9 mouse cellular contexts compared by ENCODE assay signal in the genomic region with DNA sequence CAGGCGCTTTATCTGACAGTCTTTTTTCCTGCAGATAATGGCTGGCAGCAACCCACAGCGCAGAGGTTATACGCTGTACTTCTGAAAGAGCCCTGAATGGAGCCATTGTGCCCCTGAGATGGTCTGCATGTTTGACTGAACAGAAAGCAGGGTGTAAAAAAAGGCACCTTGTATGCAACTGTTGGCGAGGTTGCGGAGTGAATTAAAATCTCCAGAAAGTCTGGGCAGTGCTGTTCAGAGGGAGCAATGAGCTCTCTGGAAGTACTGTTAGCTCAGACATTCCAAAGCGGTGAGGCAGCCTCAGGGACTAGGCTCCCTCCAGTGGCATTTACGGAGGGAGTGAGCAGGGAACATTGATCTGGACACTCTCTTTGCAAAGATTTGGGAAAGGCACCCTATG. TPM values are rescaled to one million over a fixed set of nuclear protein-coding genes. Genes with fewer than 3 reads are reported as not detected.
DNase-seq lines count a peak whose midpoint lies in the region; ATAC-seq and TF ChIP-seq lines count a peak whose summit lies in the region.
"Had no signal": no experiment of that assay in that cellular context is flagged by ENCODE, and none has a peak within 500 bp of the region (broad histone marks: within the 10 kb centered on the region; RNA-seq: fewer than 3 reads in every experiment).

No protein-coding gene starts in this region.

- 25% methylated on average over 7 of the region's 7 CpGs for WGBS in embryonic facial prominence, embryonic 14.5 days
- 15% methylated on average over 7 of the region's 7 CpGs for WGBS in heart, embryonic 16.5 days
- 28% methylated on average over 7 of the region's 7 CpGs for WGBS in lung, embryonic 14.5 days
- 24% methylated on average over 7 of the region's 7 CpGs for WGBS in small intestine, adult 2 months

- no peak for TF ChIP-seq POLR2A in small intestine, adult 2 months (IDR thresholded peaks at IDR 0.05; ENCODE audit: low read depth, low read length)

- H3K4me3 ChIP-seq in embryonic facial prominence, embryonic 14.5 days (ENCODE audit: low read depth, low read length), result no peak overlapping the region
- H3K4me3 ChIP-seq in heart, embryonic 16.5 days (ENCODE audit: low read length), result peak overlapping the region; percentile 31
- no peak overlapping the region for H3K4me3 ChIP-seq in lung, embryonic 14.5 days (ENCODE audit: low read depth, low read length)
- H3K4me3 ChIP-seq in small intestine, adult 2 months (ENCODE audit: low read depth, low read length), result no peak overlapping the region

- peak; percentile 32 for DNase-seq in kidney, postnatal 10 days
- no peak for DNase-seq in kidney, adult 8-10 months
- DNase-seq in embryonic facial prominence, embryonic 14.5 days (ENCODE audit: low spot score), result peak; percentile 77
- DNase-seq in lung, embryonic 14.5 days, result peak; percentile 72
- DNase-seq in frontal cortex, postnatal 36 days (ENCODE audit: low spot score in 2 of 2), result no peak

- H3K36me3 ChIP-seq in embryonic facial prominence, embryonic 14.5 days (ENCODE audit: control insufficient read depth, insufficient read depth, low read length), result no peaks in the 10 kb centered on the region
- no peaks in the 10 kb centered on the region for H3K36me3 ChIP-seq in heart, embryonic 16.5 days (ENCODE audit: control insufficient read depth, insufficient read depth)
- H3K36me3 ChIP-seq in lung, embryonic 14.5 days (ENCODE audit: insufficient read depth), result no peaks in the 10 kb centered on the region
- H3K36me3 ChIP-seq in small intestine, adult 2 months (ENCODE audit: control insufficient read depth, insufficient read depth, low read length), result no peaks in the 10 kb centered on the region

- H3K27me3 ChIP-seq in embryonic facial prominence, embryonic 14.5 days (replicated peaks; ENCODE audit: control insufficient read depth, insufficient read depth, low read length), result peaks cover 21% of the 10 kb centered on the region
- H3K27me3 ChIP-seq in heart, embryonic 16.5 days (ENCODE audit: control insufficient read depth, insufficient read depth, low read length), result no peaks in the 10 kb centered on the region
- H3K27me3 ChIP-seq in lung, embryonic 14.5 days (ENCODE audit: insufficient read depth, low read length), result peaks cover 16% of the 10 kb centered on the region; the same call in 1 of the 2 replicates
- no peaks in the 10 kb centered on the region for H3K27me3 ChIP-seq in small intestine, adult 2 months (ENCODE audit: control insufficient read depth, insufficient read depth, low read length)

- peak overlapping the region; percentile 39; the same call in 1 of the 2 replicates for H3K4me2 ChIP-seq in embryonic facial prominence, embryonic 14.5 days (ENCODE audit: low read depth, low read length)
- peak overlapping the region; percentile 56 for H3K4me2 ChIP-seq in heart, embryonic 16.5 days (ENCODE audit: low read depth, low read length)
- peak overlapping the region; percentile 43; the same call in 1 of the 2 replicates for H3K4me2 ChIP-seq in lung, embryonic 14.5 days

- no peak overlapping the region for H3K9ac ChIP-seq in embryonic facial prominence, embryonic 14.5 days (ENCODE audit: low read depth, low read length)
- H3K9ac ChIP-seq in heart, embryonic 16.5 days (ENCODE audit: low read length), result 0 out of 2 replicates have a peak overlapping the region, but pooled peaks have one; percentile 8
- no peak overlapping the region for H3K9ac ChIP-seq in lung, embryonic 14.5 days

- ATAC-seq in embryonic facial prominence, embryonic 14.5 days (ENCODE audit: low read depth), result peak; percentile 46; the same call in 1 of the 2 replicates
- peak; percentile 59 for ATAC-seq in heart, embryonic 16.5 days (replicated peaks; ENCODE audit: extremely low read depth, insufficient read depth, low FRiP score)
- ATAC-seq in lung, embryonic 14.5 days (ENCODE audit: insufficient read depth), result peak; percentile 61; the same call in 1 of the 2 replicates
- ATAC-seq in megakaryocyte progenitor cell, adult 5-6 weeks (replicated peaks; ENCODE audit: poor library complexity), result no peak

- TF ChIP-seq CTCF in lung, embryonic 14.5 days (IDR thresholded peaks at IDR 0.05; ENCODE audit: low read depth), result peak; percentile 33; the same call in 1 of the 2 replicates
- peak; percentile 27; the same call in 1 of the 2 replicates for TF ChIP-seq CTCF in small intestine, adult 2 months (IDR thresholded peaks at IDR 0.05; ENCODE audit: extremely low read depth, insufficient read length, insufficient replicate concordance, low read depth, low read length)

- no peak overlapping the region for H3K27ac ChIP-seq in embryonic facial prominence, embryonic 14.5 days (replicated peaks; ENCODE audit: low read depth, low read length)
- peak overlapping the region; percentile 58 for H3K27ac ChIP-seq in heart, embryonic 16.5 days (ENCODE audit: low read length)
- H3K27ac ChIP-seq in lung, embryonic 14.5 days (ENCODE audit: low read depth), result peak overlapping the region; percentile 73
- no peak overlapping the region for H3K27ac ChIP-seq in small intestine, adult 2 months (ENCODE audit: insufficient read depth, low read depth, low read length)

- H3K9me3 ChIP-seq in embryonic facial prominence, embryonic 14.5 days (ENCODE audit: control insufficient read depth, low read length), result no peaks in the 10 kb centered on the region
- no peaks in the 10 kb centered on the region for H3K9me3 ChIP-seq in heart, embryonic 16.5 days (replicated peaks; ENCODE audit: control insufficient read depth, low read length)
- no peaks in the 10 kb centered on the region for H3K9me3 ChIP-seq in lung, embryonic 14.5 days (ENCODE audit: low read depth, low read length)

- peaks cover 14% of the 10 kb centered on the region for H3K4me1 ChIP-seq in embryonic facial prominence, embryonic 14.5 days (ENCODE audit: control insufficient read depth, insufficient read depth, low read length)
- H3K4me1 ChIP-seq in heart, embryonic 16.5 days (ENCODE audit: control insufficient read depth, insufficient read depth, low read length), result peaks cover 24% of the 10 kb centered on the region
- 0 out of 2 replicates have a peak, but pooled peaks cover 4% of the 10 kb centered on the region for H3K4me1 ChIP-seq in lung, embryonic 14.5 days (ENCODE audit: insufficient read depth)
- H3K4me1 ChIP-seq in small intestine, adult 2 months (ENCODE audit: control insufficient read depth, insufficient read depth, insufficient read length, low read length), result peaks cover 9% of the 10 kb centered on the region; the same call in 1 of the 2 replicates

RNA-seq across cellular contexts. Expression of a gene that starts 2.0 kb away (rescaled TPM):
- polyA plus RNA-seq in embryonic facial prominence, embryonic 14.5 days (2014; fragmentation: Nextera tagmentation; extraction: Ambion mirVana), result 8.9 and 10.8 TPM in 2 replicates
- 5.8 and 7.7 TPM in 2 replicates for polyA plus RNA-seq in heart, embryonic 16.5 days (2015; fragmentation: Nextera tagmentation; extraction: Ambion mirVana)
- 3.8 and 4.5 TPM in 2 replicates for polyA plus RNA-seq in lung, embryonic 14.5 days (2014; fragmentation: Nextera tagmentation; extraction: Ambion mirVana)
- 1.6 and 2.6 TPM in 2 replicates for polyA plus RNA-seq in small intestine, adult 2 months (2012; rRNA removed)
- total RNA-seq in megakaryocyte progenitor cell, adult 5-6 weeks (2015), result not detected in 2 replicates
- total RNA-seq in megakaryocyte progenitor cell, adult 5-6 weeks (2017), result 0.08 TPM in 1 of 2 replicates, not detected in the other
- total RNA-seq: neutrophil, adult 5-6 weeks had no signal

Comparison
In these comparisons a context has a peak if more than half of its experiments do, and no peak if none do; other contexts are left out.
1. DNase-seq: peak in kidney, postnatal 10 days (single experiment), embryonic facial prominence, embryonic 14.5 days (single experiment) and lung, embryonic 14.5 days (single experiment); none in kidney, adult 8-10 months (0 of 2) and frontal cortex, postnatal 36 days (0 of 2).
2. H3K27ac ChIP-seq: peak in heart, embryonic 16.5 days (single experiment) and lung, embryonic 14.5 days (single experiment); none in embryonic facial prominence, embryonic 14.5 days (single experiment) and small intestine, adult 2 months (single experiment).
3. Peak in every context shown above with its lines, with median percentiles within 50 percentile points of each other: H3K4me2 ChIP-seq.